Mouse (Mus musculus) CH12.LX (cell line): ENCODE measurements around the gene Prkcb.

Experiments used
- CHD2 ChIP-seq: IDR thresholded peaks from 2 replicates; pipeline ENCODE4 v1.6.1; 2011; ENCODE audit warnings: low read length, improper control_type of control experiment
- CTCF ChIP-seq, 2 experiments: IDR thresholded peaks in 1 of 2; conservative IDR thresholded peaks in 1 of 2; 2 replicates each; pipeline ENCODE4 v1.5.1; 2011 to 2012; ENCODE audit warnings: low read depth in 2 of 2, low read length in 2 of 2, improper control_type of control experiment in 1 of 2, inconsistent platforms in 1 of 2, mild to moderate bottlenecking in 1 of 2, moderate library complexity in 1 of 2
- EP300 ChIP-seq: IDR thresholded peaks from 2 replicates; pipeline ENCODE4 v1.6.1; 2011; ENCODE audit warnings: low read length, improper control_type of control experiment
- KAT2A ChIP-seq: IDR thresholded peaks from 2 replicates; pipeline ENCODE4 v1.6.1; 2012; ENCODE audit warnings: low read length, improper control_type of control experiment, inconsistent platforms; ENCODE audit not compliant: insufficient replicate concordance
- MYC ChIP-seq: IDR thresholded peaks from 2 replicates; pipeline ENCODE4 v1.6.1; 2011; ENCODE audit warnings: low read depth, mild to moderate bottlenecking, improper control_type of control experiment, low read length
- POLR2A ChIP-seq: IDR thresholded peaks from 2 replicates; pipeline ENCODE4 v1.6.1; 2011; ENCODE audit warnings: low read depth, mild to moderate bottlenecking, improper control_type of control experiment, low read length
- RAD21 ChIP-seq: IDR thresholded peaks from 2 replicates; pipeline ENCODE4 v1.6.1; 2011; ENCODE audit warnings: low read depth, mild to moderate bottlenecking, low read length, improper control_type of control experiment, moderate library complexity
- USF1 ChIP-seq: IDR thresholded peaks from 2 replicates; pipeline ENCODE4 v1.6.1; 2014; ENCODE audit warnings: low read depth, mild to moderate bottlenecking, inconsistent platforms, low read length, improper control_type of control experiment
- USF2 ChIP-seq: conservative IDR thresholded peaks from 2 replicates; pipeline ENCODE4 v1.6.1; 2011; ENCODE audit warnings: low read depth, low read length, improper control_type of control experiment
- ZC3H11A ChIP-seq: IDR thresholded peaks from 2 replicates; pipeline ENCODE4 v1.6.1; 2012; ENCODE audit warnings: low read depth, mild to moderate bottlenecking, inconsistent platforms, low read length, improper control_type of control experiment

GRCm38 (mm10) chr7:122512430-122512966 is 223.9 kb downstream of the Prkcb start:
- TF ChIP-seq POLR2A, result no peak
- no peak for TF ChIP-seq EP300
- no peak for TF ChIP-seq CTCF (conservative IDR thresholded peaks at IDR 0.05 in 1 of 2, IDR thresholded peaks at IDR 0.05 in 1 of 2; ENCODE audit: low read depth in 2 of 2, low read length in 2 of 2)
- no peak for TF ChIP-seq RAD21
- TF ChIP-seq KAT2A, result no peak
- no peak for TF ChIP-seq USF2
- no peak for TF ChIP-seq MYC
- no peak for TF ChIP-seq USF1
- no peak for TF ChIP-seq ZC3H11A
- no peak for TF ChIP-seq CHD2
